Mouse (Mus musculus) hindbrain, embryonic 11.5 days (tissue): ENCODE measurements around the gene Pigr. TPM values are rescaled to one million over a fixed set of nuclear protein-coding genes. Genes with fewer than 3 reads are reported as not detected.

Experiments
- ATAC-seq: fragments of 200-750 bp; cut with Nextera tagmentation; 2 replicates; pipeline ENCODE4 v1.8.0; 2017; ENCODE audit warnings: mild to moderate bottlenecking, moderate TSS enrichment, moderate library complexity; ENCODE audit not compliant: low FRiP score
- DNase-seq: peaks from one replicate; pipeline ENCODE4 v3.0.0-alpha.2; 2015; ENCODE audit warnings: low spot score
- H3K27ac ChIP-seq: fragments of 300-500 bp; sonication (generic); 2 replicates; pipeline ENCODE4 v1.5.1; 2014; ENCODE audit warnings: mild to moderate bottlenecking, low read depth, low read length
- H3K27me3 ChIP-seq: fragments of 300-500 bp; sonication (generic); 2 replicates; pipeline ENCODE4 v1.6.1; 2014; ENCODE audit warnings: mild to moderate bottlenecking, low read length, moderate library complexity, mixed read lengths; ENCODE audit not compliant: control insufficient read depth, insufficient read depth
- H3K36me3 ChIP-seq: fragments of 300-500 bp; sonication (generic); 2 replicates; pipeline ENCODE4 v1.6.1; 2014; ENCODE audit warnings: mild to moderate bottlenecking, low read length, moderate library complexity, mixed read lengths; ENCODE audit not compliant: control insufficient read depth, insufficient read depth
- H3K4me1 ChIP-seq: fragments of 300-500 bp; sonication (generic); replicated peaks from 2 replicates; pipeline ENCODE4 v1.6.1; 2014; ENCODE audit warnings: low read length, mixed read lengths; ENCODE audit not compliant: control insufficient read depth, insufficient read depth
- H3K4me2 ChIP-seq: fragments of 300-500 bp; sonication (generic); replicated peaks from 2 replicates; pipeline ENCODE4 v1.6.1; 2014; ENCODE audit warnings: mild to moderate bottlenecking, low read depth, low read length
- H3K4me3 ChIP-seq: fragments of 300-500 bp; sonication (generic); 2 replicates; pipeline ENCODE4 v1.5.1; 2014; ENCODE audit warnings: low read depth, low read length
- H3K9ac ChIP-seq: fragments of 300-500 bp; sonication (generic); 2 replicates; pipeline ENCODE4 v1.6.1; 2014; ENCODE audit warnings: low read depth, low read length
- H3K9me3 ChIP-seq: fragments of 300-500 bp; sonication (generic); 2 replicates; pipeline ENCODE4 v1.6.1; 2016; ENCODE audit warnings: low read length; ENCODE audit not compliant: control insufficient read depth
- WGBS: fragments of 180-500 bp; shearing (Covaris S2); extraction: QIAGEN DNeasy Blood & Tissue Kit; methylation state at CpG from one replicate; pipeline ENCODE4 v1.1.7; 2014; 5-methylcytosine and 5-hydroxymethylcytosine counted together
- polyA plus RNA-seq: library from polyadenylated mRNA; unstranded; fragments of >200 nt; fragmentation: Nextera tagmentation; extraction: Ambion mirVana; gene quantifications from 2 replicates; pipeline ENCODE4 v1.2.1, GENCODE M21; 2014

The Pigr gene
- polyA plus RNA-seq, 1 experiment from 2014 or later: not detected

DNA sequence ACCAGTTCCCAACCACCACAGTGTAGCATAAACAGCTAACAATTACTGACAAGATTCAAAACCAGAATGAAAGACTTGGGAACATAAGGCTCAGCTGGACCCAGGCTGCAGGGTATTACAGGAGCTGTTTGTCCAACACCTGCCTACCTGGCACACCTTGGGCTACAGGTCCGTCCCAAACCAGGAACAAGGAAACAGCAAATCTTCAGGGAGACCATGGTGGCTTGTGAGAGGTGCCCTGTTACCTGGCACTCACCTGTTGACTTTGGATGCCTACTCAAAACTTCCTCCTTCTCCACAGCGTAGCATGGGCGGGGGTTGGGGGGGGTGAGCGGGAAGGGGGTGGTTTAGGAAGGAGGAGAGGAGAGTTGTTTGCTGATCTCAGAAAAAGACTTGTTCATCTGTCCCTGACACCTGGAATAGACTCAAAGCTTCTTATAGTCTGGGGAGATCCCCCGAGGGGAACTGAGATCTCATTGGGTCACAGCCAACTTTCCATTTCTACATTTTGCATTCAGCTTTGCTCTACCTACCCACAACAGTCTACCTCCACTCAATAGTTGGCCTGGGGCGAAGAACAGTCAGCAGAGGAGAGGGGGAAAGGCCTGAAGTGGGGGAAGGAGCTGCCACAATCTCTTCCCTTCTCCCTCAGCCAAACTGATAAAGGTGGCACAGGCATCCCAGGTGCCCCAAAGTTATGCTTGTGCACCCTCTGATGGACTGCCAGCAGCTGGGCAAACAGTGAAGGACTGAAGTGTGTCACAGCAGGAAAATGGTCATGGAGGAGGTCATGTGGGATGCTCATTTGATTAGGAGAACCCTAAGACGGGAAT lies 6.0 kb upstream of the Pigr start:
- Histone ChIP-seq H3K4me3 (no peak overlapping the region), H3K36me3 (no peaks in the 10 kb centered on the region), H3K9me3 (no peaks in the 10 kb centered on the region), H3K4me1 (no peaks in the 10 kb centered on the region), H3K27ac (no peak overlapping the region), H3K9ac (no peak overlapping the region), H3K27me3 (no peaks in the 10 kb centered on the region), H3K4me2 (no peak overlapping the region)
- WGBS: 82% methylated on average over 7 of the region's 7 CpGs
- ATAC-seq (no peak), DNase-seq (no peak)

DNA sequence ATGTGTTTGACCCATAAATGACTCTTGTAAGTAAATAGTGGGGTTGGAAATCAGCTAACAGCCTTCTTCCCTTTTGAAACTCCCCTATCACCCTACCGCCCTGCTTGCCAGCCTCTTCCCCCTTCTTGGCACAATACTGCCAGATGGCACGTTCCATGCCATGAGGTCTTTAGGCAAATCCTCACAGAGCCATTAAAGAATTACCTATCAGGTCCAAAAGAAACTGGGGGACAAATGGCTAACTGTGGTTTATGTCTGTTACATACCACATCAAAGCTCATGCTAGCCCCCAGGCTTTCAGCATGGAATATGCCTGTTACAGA lies 5.4 kb upstream of the Pigr start:
- DNase-seq: no peak
- no peaks in the 10 kb centered on the region for H3K36me3 ChIP-seq
- no peaks in the 10 kb centered on the region for H3K9me3 ChIP-seq
- H3K27me3 ChIP-seq: no peaks in the 10 kb centered on the region
- no peak overlapping the region for H3K9ac ChIP-seq
- H3K4me3 ChIP-seq: no peak overlapping the region
- 97% methylated on average over 2 of the region's 2 CpGs for WGBS
- no peak for ATAC-seq
- H3K27ac ChIP-seq: no peak overlapping the region
- H3K4me1 ChIP-seq: no peaks in the 10 kb centered on the region
- no peak overlapping the region for H3K4me2 ChIP-seq

DNA sequence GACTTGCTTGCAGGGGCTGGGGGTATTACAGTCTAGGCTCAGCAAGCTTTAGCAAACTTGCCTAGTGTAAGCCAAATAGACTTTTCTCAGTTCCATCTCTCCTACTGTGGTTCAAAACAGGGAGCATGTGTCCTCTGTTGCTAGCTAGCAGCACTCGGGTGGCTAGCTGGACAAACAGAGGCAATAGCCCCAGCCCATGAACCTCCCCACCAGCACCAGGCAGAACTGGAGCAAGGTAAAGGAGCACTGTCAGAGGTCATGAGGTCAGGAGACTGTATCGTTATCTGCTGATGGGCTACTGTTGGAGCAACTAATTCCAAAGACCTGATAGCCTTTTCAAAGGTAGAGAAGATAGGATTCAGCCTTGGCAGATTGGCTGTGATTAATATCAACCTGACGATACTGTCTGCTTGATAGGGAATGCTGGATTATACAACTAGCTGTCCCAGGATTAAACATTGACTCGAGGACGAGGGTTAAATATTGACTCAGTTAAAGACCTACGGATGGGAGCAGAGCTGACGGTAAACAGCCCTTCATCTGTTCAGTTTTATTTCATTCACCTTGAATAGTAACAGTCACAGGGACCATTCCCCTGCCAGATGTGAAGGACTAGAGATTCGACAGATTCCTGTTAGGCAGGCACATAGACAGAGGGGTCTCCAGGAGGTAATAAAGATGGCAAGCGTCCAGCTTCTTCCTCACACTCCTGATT lies 4.4 kb upstream of the Pigr start:
- Histone ChIP-seq H3K4me2 (no peak overlapping the region), H3K9me3 (no peaks in the 10 kb centered on the region), H3K27me3 (no peaks in the 10 kb centered on the region), H3K9ac (no peak overlapping the region), H3K36me3 (no peaks in the 10 kb centered on the region), H3K27ac (no peak overlapping the region), H3K4me3 (no peak overlapping the region), H3K4me1 (no peaks in the 10 kb centered on the region)
- 78% methylated on average over 9 of the region's 9 CpGs for WGBS
- DNase-seq (no peak), ATAC-seq (no peak)

DNA sequence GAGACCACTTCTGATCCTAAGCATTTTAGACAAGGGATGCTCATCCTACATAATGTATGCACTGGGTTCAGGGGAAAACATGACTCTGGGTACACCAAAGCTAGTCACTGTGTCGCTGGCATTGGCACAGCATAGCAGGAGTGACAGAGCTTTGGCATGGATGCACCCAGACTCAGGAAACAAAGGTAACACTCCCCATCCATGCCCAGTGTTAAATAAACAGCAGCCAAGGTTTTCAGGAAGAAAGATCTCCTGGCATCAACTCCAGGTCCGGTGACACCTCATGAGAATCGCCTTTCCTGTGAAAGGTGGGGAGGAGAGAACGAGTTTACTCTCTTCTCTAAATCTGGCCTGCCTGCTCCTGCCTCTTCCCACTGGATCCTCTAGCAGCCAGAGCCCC lies 2.2 kb downstream of the Pigr start:
- H3K36me3 ChIP-seq: no peaks in the 10 kb centered on the region
- WGBS: 80% methylated on average over 4 of the region's 4 CpGs
- no peaks in the 10 kb centered on the region for H3K27me3 ChIP-seq
- no peaks in the 10 kb centered on the region for H3K4me1 ChIP-seq
- H3K27ac ChIP-seq: no peak overlapping the region
- ATAC-seq (no peak), DNase-seq (no peak)
- H3K4me3 ChIP-seq: no peak overlapping the region
- no peak overlapping the region for H3K9ac ChIP-seq
- H3K4me2 ChIP-seq: no peak overlapping the region
- no peaks in the 10 kb centered on the region for H3K9me3 ChIP-seq

DNA sequence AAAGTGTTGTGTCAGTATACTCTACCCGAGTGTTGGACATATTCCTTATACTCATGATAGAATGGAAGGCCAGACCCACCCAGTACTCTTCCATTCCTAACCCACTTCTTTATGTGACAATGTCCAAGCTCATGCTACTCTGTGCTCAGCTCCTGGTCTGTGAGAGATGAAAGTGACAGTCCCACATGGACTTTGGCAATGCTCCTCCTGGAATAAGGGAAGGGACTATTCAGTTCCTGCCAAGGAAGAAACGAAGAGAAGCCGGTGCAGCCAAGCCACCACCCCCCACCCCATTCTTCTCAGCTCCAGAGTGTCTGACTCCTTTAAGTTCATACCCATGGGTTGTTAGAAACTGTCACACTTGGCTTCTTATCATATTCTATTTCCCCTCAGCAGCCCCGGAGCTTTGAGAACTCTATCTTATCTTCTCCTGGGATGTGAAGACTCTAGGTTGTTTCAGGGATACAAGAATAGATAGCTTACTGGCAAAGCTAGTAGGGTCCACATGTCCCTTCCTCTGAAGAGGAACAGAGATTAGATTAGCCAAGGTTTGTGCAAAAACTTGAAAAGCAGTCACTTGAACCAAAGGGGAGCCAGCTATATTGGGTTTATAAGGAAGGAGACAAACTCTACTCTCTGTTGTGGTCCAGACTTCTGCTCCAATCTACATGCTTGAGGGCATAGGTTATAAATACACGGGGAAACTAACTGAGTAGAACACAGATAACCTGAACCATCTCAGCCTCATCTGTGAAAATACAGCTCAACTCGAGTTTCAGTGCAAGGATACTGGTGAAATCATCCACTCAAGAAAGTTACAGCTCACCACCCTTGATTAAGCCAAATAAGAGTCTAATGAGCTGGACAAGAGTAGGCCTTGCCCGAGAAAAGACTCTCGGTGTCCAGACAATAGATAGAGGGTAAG lies 3.7 kb downstream of the Pigr start:
- Histone ChIP-seq H3K9me3 (no peaks in the 10 kb centered on the region), H3K4me3 (no peak overlapping the region), H3K9ac (no peak overlapping the region), H3K4me1 (no peaks in the 10 kb centered on the region), H3K4me2 (no peak overlapping the region), H3K27me3 (no peaks in the 10 kb centered on the region), H3K27ac (no peak overlapping the region), H3K36me3 (no peaks in the 10 kb centered on the region)
- ATAC-seq: no peak
- WGBS: 80% methylated on average over 8 of the region's 8 CpGs
- DNase-seq: no peak

DNA sequence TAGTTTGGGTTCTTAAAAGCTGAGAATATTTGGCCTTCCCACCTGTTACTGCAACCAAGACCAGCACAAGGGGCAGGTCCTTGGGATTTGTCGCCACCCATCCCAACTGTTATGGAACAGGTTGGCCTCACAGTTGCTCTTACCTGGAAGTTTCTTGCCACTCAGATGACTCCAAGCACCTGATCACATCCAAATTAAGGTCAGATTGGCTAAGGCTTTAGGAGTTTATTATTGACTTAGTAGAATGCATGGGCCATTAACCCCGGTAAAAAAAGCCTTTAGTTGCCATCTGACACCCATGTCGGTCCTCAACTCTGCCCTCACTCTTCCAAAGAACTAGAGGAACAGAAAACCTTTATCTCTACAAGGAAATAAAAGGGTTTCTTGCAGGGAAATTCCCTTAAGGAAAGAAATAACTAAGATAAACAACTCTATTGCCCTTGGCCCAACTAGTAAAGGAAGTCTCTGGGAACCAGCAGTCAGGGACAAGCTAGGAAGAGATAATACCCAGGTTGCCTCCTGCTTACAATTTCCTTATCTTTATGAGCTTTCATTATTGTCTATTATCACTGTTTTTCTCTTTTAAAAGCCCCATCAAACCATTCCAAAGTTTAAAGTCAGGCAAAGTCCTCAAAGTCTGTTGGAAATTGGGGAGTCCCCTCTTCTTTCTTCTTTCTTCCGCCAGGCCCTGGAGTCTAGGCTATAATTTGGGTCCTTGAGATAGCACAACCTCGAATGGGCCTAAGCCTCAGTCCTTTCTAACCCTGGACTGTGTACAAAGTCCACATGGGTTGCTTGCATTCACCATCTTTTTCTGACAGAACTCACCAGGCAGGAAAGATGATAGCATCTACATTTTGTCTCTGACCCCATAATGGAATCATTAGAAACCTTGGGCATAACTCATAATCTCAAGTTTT lies 6.0 kb downstream of the Pigr start:
- DNase-seq (no peak), ATAC-seq (no peak)
- Histone ChIP-seq H3K9ac (no peak overlapping the region), H3K36me3 (no peaks in the 10 kb centered on the region), H3K4me1 (no peaks in the 10 kb centered on the region), H3K27me3 (no peaks in the 10 kb centered on the region), H3K4me3 (no peak overlapping the region), H3K27ac (no peak overlapping the region), H3K9me3 (no peaks in the 10 kb centered on the region), H3K4me2 (no peak overlapping the region)
- 83% methylated on average over 5 of the region's 5 CpGs for WGBS

DNA sequence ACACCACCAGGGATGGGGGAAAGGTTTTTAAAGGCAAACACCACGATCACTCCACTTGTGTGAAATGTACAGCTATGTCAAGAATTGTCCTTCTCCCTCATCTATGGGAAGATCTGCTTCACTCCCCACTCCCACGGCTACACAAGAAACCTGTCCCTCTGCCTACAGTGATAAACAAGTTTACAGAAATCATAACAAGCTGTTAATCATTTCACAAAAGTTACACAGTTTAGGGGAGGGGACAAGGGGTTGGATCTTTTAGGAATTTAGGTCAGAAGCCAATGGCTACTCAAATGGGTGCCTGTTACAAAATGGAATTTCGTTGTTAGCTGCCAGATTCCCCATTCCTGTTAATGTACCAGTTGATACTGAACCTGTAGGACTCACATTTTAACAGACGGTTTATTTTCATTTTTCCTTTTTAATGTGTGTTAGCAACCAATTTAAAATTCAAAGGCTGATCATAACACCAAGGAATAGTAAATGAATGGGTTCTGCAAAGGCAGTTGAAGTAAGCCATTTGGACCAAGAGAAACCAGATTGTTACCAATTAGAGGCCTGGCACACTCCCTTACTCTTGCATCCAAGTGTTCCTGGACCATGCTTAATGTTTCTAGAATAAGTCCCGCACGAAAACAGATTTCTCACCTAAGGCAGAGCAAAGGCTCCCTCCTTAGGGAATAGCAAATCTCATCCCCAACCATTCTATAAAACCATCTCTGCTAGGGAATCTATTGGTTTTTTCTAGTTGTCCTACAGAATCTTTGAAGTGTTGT lies 8.9 kb downstream of the Pigr start:
- ATAC-seq: no peak
- Histone ChIP-seq H3K9me3 (no peaks in the 10 kb centered on the region), H3K27ac (no peak overlapping the region), H3K27me3 (no peaks in the 10 kb centered on the region), H3K36me3 (no peaks in the 10 kb centered on the region), H3K4me1 (no peaks in the 10 kb centered on the region), H3K4me3 (no peak overlapping the region), H3K9ac (no peak overlapping the region), H3K4me2 (no peak overlapping the region)
- 86% methylated on average over 6 of the region's 6 CpGs for WGBS
- no peak for DNase-seq
